Mouse (Mus musculus): ENCODE measurements around the gene Gli3.

Gene Gli3

DNA sequence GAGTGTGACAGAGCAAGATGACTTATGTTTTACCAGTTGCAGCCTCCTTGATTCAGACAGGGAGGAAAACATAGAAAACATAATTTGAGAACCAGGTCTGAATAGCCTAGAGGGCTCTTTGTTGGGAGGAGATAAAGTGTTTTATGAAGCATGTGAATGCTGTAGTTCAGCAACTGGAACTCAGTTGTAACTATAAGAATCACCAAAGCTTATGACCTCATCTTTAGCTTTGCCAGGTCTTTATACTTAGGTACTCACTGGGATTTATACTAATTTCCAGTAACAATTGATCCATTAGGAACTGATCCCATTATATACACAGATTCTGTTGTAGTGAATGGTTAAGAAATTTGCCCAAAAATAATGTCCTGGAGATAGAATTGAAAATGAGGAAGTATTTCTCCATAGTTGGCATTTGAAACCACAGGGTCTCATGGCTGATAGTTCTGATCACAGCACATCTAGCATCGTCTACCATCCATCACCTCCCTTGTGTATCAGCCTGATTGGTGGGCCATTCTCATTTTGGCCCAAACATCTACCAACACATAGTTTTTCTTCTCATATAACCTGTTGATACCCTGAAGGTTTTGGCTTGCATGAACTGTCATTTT, 259.8 kb downstream of the Gli3 start:
- no peak for DNase-seq (ENCODE audit: low read depth)

GRCm38 (mm10) chr13:15724723-15725122, 261.7 kb downstream of the Gli3 start:
- DNase-seq (ENCODE audit: low read depth), result no peak

- no peak for DNase-seq (ENCODE audit: low read depth)
These were observed 278.7 kb downstream of the Gli3 start for GRCm38 (mm10) chr13:15741771-15742170.

DNA sequence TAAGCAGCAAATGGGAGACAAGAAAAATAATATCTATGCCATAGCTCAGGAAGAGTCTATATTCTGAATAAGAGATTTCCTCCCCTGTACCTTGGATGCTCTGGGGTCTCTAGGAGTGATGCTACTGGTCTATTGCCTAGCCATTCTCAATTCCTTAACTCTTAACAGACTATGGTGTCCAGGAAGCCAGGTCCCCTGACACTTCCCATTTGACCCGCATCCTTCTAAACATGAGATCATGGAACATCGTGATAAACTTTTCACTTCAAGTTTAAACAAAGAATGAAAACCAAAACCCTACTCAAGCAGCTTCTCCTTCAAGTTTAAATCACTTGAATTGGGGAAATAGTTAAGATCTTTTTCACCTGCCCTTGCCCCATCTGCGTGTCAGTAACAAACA, 279.3 kb downstream of the Gli3 start:
- DNase-seq (ENCODE audit: low read depth), result no peak

DNA sequence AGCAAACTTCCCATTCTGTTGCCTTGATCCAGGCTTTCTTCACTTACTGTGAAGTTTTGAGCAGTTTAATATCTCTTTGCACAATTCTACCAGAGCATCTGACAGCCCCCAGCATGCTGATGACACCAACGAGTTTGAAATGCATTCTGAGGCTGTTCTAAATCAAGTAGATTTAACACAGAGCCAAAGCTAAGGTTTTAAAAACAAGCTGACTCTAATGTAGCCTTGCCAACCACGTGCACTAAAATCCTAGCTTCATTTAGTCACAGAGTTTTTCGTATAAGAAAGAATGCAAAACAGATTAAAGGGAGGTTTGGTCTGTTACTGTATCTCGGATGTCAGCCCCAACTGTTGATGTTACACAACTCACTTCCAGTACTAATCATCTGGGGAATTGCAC, 279.7 kb downstream of the Gli3 start:
- no peak for DNase-seq (ENCODE audit: low read depth)

DNA sequence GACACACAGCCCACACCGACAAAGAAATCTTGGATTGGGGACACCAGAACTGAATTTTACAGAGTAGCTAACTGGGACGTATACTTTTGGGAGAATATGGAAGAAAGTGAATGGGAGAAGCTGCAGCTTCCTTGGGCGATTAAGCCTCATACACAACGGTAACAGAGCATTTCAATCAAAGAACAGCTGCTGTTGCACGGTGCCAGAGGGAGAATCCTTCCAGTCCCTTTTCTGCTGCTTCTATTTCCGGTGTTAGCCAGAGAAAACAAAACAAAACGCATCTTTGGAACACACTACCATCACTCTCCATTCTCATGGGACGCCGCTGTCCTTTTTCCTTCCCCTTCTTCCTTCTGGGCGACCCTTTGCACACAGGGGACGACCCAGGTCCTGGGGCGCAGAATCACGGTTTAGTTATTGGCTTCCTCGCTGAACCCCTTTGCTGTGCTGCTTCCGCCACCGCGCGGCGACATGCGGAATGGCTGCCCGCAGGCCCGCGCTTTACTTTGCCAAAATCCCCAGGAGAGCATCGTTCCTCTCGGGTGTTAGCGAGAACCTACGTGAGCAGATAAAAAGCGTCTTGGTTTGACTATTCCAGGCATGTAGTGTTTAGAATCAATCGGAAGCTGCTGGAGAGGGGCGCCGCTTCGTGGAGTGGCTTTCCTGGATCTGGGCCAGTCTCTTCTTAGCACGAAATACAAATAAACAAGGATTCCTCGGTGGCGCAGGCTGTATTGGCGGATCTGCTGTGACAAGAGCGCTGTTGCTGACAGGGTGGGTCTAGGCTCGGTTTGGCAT, 296.0 kb downstream of the Gli3 start:
- peak; percentile 51 for DNase-seq (ENCODE audit: low read depth)

DNA sequence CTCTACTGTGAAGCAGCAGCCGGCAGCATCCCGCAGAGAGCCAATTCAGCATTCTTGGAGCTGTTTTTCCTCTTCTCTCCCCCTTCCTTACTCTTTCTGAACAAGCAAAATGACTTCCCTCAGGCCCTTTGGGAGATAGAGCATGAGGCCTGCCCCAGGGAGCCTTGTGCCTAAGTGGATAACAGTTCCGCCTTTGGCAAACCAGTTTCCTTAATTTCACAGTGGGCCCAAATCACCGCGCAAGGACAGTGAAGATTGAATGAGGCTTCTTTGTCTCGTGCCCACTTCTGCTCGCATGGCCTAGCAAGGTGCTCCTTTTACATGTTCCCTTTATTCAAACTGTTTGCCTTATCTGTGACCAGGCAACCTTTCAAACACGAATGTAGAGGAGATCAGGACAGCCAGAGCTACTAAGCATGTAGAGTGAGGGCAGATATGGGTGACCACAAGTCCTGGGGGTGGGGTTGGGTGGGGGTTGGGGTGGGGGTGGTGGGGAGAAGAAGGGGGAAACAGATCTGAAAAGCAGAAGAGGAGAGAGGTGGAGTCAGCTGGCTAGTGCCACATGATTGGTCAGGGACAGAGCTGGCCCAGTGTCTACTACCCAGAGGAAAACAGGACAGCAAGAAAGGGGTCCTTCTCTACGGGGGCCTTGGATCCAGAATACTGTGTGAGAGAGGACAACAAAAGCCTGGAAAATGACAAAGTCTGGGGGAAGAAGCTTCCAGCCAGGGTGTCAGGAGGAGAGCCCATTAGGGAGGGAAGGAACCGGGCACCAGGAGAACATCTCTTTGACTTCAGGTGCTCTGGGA, 296.8 kb downstream of the Gli3 start:
- peak; percentile 0 for DNase-seq (ENCODE audit: low read depth)

DNA sequence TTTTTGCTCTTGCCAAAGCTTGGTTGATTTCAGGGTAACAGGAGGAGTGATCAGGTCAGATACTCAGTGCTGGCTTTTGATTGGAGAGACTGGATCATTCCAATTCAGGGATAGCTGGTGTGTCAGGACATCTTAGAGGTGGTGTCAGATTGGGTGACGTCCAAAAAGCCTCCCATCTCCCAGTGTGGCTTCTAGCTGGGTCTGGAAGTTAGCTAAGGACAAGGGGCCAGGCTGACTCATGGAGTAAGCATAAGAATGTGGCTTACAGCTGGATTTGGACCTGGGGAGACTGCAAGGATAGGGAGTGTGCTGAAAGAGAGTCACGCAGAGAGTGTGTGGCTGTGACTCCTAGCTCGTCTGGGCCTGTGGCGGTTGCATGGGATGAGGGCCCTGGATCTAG, 299.3 kb downstream of the Gli3 start:
- DNase-seq (ENCODE audit: low read depth), result no peak

DNA sequence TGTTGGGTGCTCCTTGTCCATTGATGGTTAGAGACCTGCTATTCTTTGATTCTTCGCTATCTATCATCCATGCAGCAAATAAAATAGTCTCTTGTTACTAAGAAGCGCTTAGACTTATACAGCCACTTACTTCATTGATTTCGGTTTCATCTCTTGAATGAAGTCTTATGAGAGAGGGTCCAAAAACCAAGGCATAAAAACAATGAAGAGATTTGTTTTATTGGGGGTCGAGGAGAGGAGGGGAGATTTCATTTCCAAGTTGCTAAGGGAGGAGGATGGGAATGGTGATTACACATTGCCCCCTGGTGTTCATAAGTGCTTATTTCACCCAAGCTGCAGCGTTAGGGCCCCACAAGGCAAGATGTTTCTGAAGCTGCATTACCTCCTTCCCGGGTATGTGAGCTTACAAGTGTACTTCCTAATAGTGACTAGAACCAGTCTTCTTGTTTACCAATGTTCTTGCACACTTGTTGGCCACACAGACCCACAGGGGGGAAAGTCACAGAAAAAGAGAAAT, 299.9 kb downstream of the Gli3 start:
- peak; percentile 26 for DNase-seq (ENCODE audit: low read depth)

DNA sequence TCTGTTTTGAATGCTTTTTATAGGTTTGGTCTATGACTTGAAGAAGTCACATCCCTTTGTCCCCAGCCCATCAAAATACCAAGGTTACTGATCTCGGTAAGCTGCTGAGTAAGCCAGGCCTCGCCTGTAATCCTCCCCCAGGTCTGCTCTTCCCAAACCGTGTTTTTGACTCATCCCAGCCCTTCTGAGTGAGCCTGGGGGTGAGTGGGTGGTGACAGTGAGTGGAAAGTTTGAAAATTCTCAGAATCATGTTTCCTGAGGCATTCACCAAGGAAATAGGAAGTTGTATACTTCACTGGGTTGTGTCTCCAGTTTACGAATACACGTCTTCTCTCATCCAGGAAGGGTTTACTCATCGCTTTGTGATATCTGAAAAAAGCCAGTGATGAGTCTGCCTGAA, 314.6 kb downstream of the Gli3 start:
- DNase-seq (ENCODE audit: low read depth), result no peak

Data from induced T-regulatory cell, adult 2 months (primary cell).